In genomic region chr17:29702938-29703710, GRCm38 (mm10) we compare ENCODE assay signal across 14 mouse cellular contexts. TPM values are rescaled to one million over a fixed set of nuclear protein-coding genes. Genes with fewer than 3 reads are reported as not detected.
DNase-seq lines count a peak whose midpoint lies in the region; ATAC-seq and TF ChIP-seq lines count a peak whose summit lies in the region.
"Had no signal": no experiment of that assay in that cellular context is flagged by ENCODE, and none has a peak within 500 bp of the region (broad histone marks: within the 10 kb centered on the region; RNA-seq: fewer than 3 reads in every experiment).

No protein-coding gene starts in this region.

- H3K4me2 ChIP-seq in hindbrain, embryonic 13.5 days, result no peak overlapping the region
- H3K4me2 ChIP-seq in hindbrain, embryonic 11.5 days (replicated peaks; ENCODE audit: low read depth, low read length), result no peak overlapping the region
- H3K4me2 ChIP-seq in intestine, postnatal 0 days (replicated peaks; ENCODE audit: low read depth), result no peak overlapping the region
- H3K4me2 ChIP-seq: embryonic facial prominence, embryonic 13.5 days had no signal

- no peak for DNase-seq in hindbrain, embryonic 11.5 days (ENCODE audit: low spot score)
- peak; percentile 30 for DNase-seq in 416B (ENCODE audit: low read depth)
- DNase-seq in brain, embryonic 14.5 days (ENCODE audit: low read depth), result peak; percentile 85
- peak; percentile 52 for DNase-seq in layer of hippocampus, adult 9-10 months (ENCODE audit: low spot score)
- no peak for DNase-seq in urinary bladder, adult 18-20 months (ENCODE audit: low spot score in 2 of 2)
- no peak for DNase-seq in c-Kit-positive CD71-positive TER-119-positive erythroid progenitor cells, embryonic 14.5 days (ENCODE audit: low spot score)
- DNase-seq: adrenal gland, postnatal 14 days; cerebellum, adult 8-10 months; heart, postnatal 10 days; kidney, adult 8-10 months; thymus, postnatal 36 days had no signal

- peaks cover 60% of the 10 kb centered on the region for H3K36me3 ChIP-seq in hindbrain, embryonic 13.5 days
- peaks cover 5% of the 10 kb centered on the region; the same call in 1 of the 2 replicates for H3K36me3 ChIP-seq in hindbrain, embryonic 11.5 days (ENCODE audit: control insufficient read depth, insufficient read depth, low read length)
- H3K36me3 ChIP-seq in intestine, postnatal 0 days (ENCODE audit: control insufficient read depth, insufficient read depth), result peaks cover 58% of the 10 kb centered on the region

- no peak for TF ChIP-seq POLR2A in brain, embryonic 14.5 days (IDR thresholded peaks at IDR 0.05; ENCODE audit: borderline replicate concordance, extremely low read depth, insufficient read depth, insufficient read length, poor library complexity, severe bottlenecking)

- H3K27ac ChIP-seq in hindbrain, embryonic 13.5 days, result peak overlapping the region; percentile 62
- no peak overlapping the region for H3K27ac ChIP-seq in hindbrain, embryonic 11.5 days (ENCODE audit: low read depth, low read length)
- H3K27ac ChIP-seq in intestine, postnatal 0 days (ENCODE audit: low read depth, low read length), result no peak overlapping the region
- H3K27ac ChIP-seq: embryonic facial prominence, embryonic 13.5 days had no signal

- H3K9me3 ChIP-seq in hindbrain, embryonic 13.5 days, result no peaks in the 10 kb centered on the region
- no peaks in the 10 kb centered on the region for H3K9me3 ChIP-seq in hindbrain, embryonic 11.5 days (ENCODE audit: control insufficient read depth, low read length)
- H3K9me3 ChIP-seq in intestine, postnatal 0 days (ENCODE audit: control insufficient read depth), result no peaks in the 10 kb centered on the region
- H3K9me3 ChIP-seq: embryonic facial prominence, embryonic 13.5 days had no signal

- H3K27me3 ChIP-seq in hindbrain, embryonic 13.5 days, result no peaks in the 10 kb centered on the region
- no peaks in the 10 kb centered on the region for H3K27me3 ChIP-seq in hindbrain, embryonic 11.5 days (ENCODE audit: control insufficient read depth, insufficient read depth, low read length)
- H3K27me3 ChIP-seq in intestine, postnatal 0 days (replicated peaks; ENCODE audit: control insufficient read depth, insufficient read depth, low read length), result no peaks in the 10 kb centered on the region
- H3K27me3 ChIP-seq: embryonic facial prominence, embryonic 13.5 days had no signal

- H3K4me1 ChIP-seq in hindbrain, embryonic 13.5 days (replicated peaks), result peaks cover 49% of the 10 kb centered on the region
- H3K4me1 ChIP-seq in hindbrain, embryonic 11.5 days (replicated peaks; ENCODE audit: control insufficient read depth, insufficient read depth, low read length), result no peaks in the 10 kb centered on the region
- no peaks in the 10 kb centered on the region for H3K4me1 ChIP-seq in intestine, postnatal 0 days (replicated peaks; ENCODE audit: control insufficient read depth, insufficient read depth, low read length)

- no peak for TF ChIP-seq CTCF in brain, embryonic 14.5 days (IDR thresholded peaks at IDR 0.05; ENCODE audit: borderline replicate concordance, extremely low read depth, insufficient read depth, insufficient read length)
- TF ChIP-seq CTCF in intestine, postnatal 0 days (IDR thresholded peaks at IDR 0.05; ENCODE audit: low read depth), result no peak

- ATAC-seq in hindbrain, embryonic 13.5 days (ENCODE audit: low FRiP score), result no peak
- no peak for ATAC-seq in hindbrain, embryonic 11.5 days (ENCODE audit: low FRiP score)
- no peak for ATAC-seq in intestine, postnatal 0 days

- 76% methylated on average over 4 of the region's 4 CpGs for WGBS in hindbrain, embryonic 13.5 days
- 89% methylated on average over 4 of the region's 4 CpGs for WGBS in hindbrain, embryonic 11.5 days
- 82% methylated on average over 4 of the region's 4 CpGs for WGBS in intestine, postnatal 0 days

- no peak overlapping the region for H3K4me3 ChIP-seq in hindbrain, embryonic 13.5 days
- no peak overlapping the region for H3K4me3 ChIP-seq in hindbrain, embryonic 11.5 days (ENCODE audit: low read depth, low read length)
- no peak overlapping the region for H3K4me3 ChIP-seq in intestine, postnatal 0 days (ENCODE audit: low read depth, low read length)
- H3K4me3 ChIP-seq: embryonic facial prominence, embryonic 13.5 days had no signal

- peak overlapping the region; percentile 35 for H3K9ac ChIP-seq in hindbrain, embryonic 13.5 days
- H3K9ac ChIP-seq in hindbrain, embryonic 11.5 days (ENCODE audit: low read depth, low read length), result no peak overlapping the region
- H3K9ac ChIP-seq in intestine, postnatal 0 days (ENCODE audit: low read depth, low read length), result no peak overlapping the region
- H3K9ac ChIP-seq: embryonic facial prominence, embryonic 13.5 days had no signal

RNA-seq across cellular contexts. Expression of gene Ccdc167, which starts 13.7 kb away (rescaled TPM):
- 10.7 and 13.4 TPM in 2 replicates for polyA plus RNA-seq in hindbrain, embryonic 13.5 days (2015; fragmentation: Nextera tagmentation; extraction: Ambion mirVana)
- polyA plus RNA-seq in hindbrain, embryonic 11.5 days (2014; fragmentation: Nextera tagmentation; extraction: Ambion mirVana), result 14.8 and 15.2 TPM in 2 replicates
- 18.2 and 19.1 TPM in 2 replicates for polyA plus RNA-seq in brain, embryonic 14.5 days (2012; rRNA removed)
- polyA plus RNA-seq in intestine, postnatal 0 days (2015; fragmentation: Nextera tagmentation; extraction: Ambion mirVana), result 5.9 and 6.6 TPM in 2 replicates

RNA-seq across cellular contexts. Expression of gene Cmtr1, which starts 42.7 kb away (rescaled TPM):
- polyA plus RNA-seq in hindbrain, embryonic 13.5 days (2015; fragmentation: Nextera tagmentation; extraction: Ambion mirVana), result 132 and 139 TPM in 2 replicates
- 107 and 141 TPM in 2 replicates for polyA plus RNA-seq in hindbrain, embryonic 11.5 days (2014; fragmentation: Nextera tagmentation; extraction: Ambion mirVana)
- 57.2 and 59.1 TPM in 2 replicates for polyA plus RNA-seq in brain, embryonic 14.5 days (2012; rRNA removed)
- 68.9 and 70.4 TPM in 2 replicates for polyA plus RNA-seq in intestine, postnatal 0 days (2015; fragmentation: Nextera tagmentation; extraction: Ambion mirVana)

Comparison
In these comparisons a context has a peak if more than half of its experiments do, and no peak if none do; other contexts are left out.
1. DNase-seq: peak in 416B (single experiment), brain, embryonic 14.5 days (single experiment) and layer of hippocampus, adult 9-10 months (single experiment); none in hindbrain, embryonic 11.5 days (single experiment), urinary bladder, adult 18-20 months (0 of 2) and c-Kit-positive CD71-positive TER-119-positive erythroid progenitor cells, embryonic 14.5 days (single experiment).